Mouse (Mus musculus) C2C12 (cell line): ENCODE results near the gene Hnrnpa3. TPM values are rescaled to one million over a fixed set of nuclear protein-coding genes. Genes with fewer than 3 reads are reported as not detected.

ENCODE experiments used
- H3K27me3 ChIP-seq: one replicate; pipeline ENCODE4 v1.6.1; 2011; ENCODE audit not compliant: control insufficient read depth, insufficient read depth, insufficient read length
- H3K36me3 ChIP-seq: one replicate; pipeline ENCODE4 v1.6.1; 2011; ENCODE audit not compliant: control insufficient read depth, insufficient read depth
- H3K4me3 ChIP-seq: one replicate; pipeline ENCODE4 v1.5.1; 2011; ENCODE audit warnings: mild to moderate bottlenecking, control low read depth; ENCODE audit not compliant: poor library complexity, insufficient read depth, severe bottlenecking
- H3K79me2 ChIP-seq: one replicate; pipeline ENCODE4 v1.6.1; 2011; ENCODE audit not compliant: control insufficient read depth, insufficient read depth
- H3K79me3 ChIP-seq: one replicate; pipeline ENCODE4 v1.6.1; 2011; ENCODE audit warnings: low read depth, control low read depth
- H3ac ChIP-seq: one replicate; pipeline ENCODE3; 2011; ENCODE audit warnings: low read depth; ENCODE audit not compliant: control insufficient read depth, insufficient read length
- CEBPB ChIP-seq: IDR thresholded peaks from one replicate; pipeline ENCODE4 v1.6.1; 2011; ENCODE audit warnings: low read depth, mild to moderate bottlenecking, control low read depth, moderate library complexity
- CTCF ChIP-seq: IDR thresholded peaks from one replicate; pipeline ENCODE4 v1.5.1; 2011; ENCODE audit not compliant: control insufficient read depth, insufficient read depth, insufficient read length
- FOSL1 ChIP-seq: IDR thresholded peaks from one replicate; pipeline ENCODE4 v1.8.0; 2011; ENCODE audit warnings: mild to moderate bottlenecking, low read length; ENCODE audit not compliant: poor library complexity, insufficient read depth, severe bottlenecking
- MAX ChIP-seq: IDR thresholded peaks from one replicate; pipeline ENCODE4 v1.6.1; 2011; ENCODE audit warnings: mild to moderate bottlenecking, control low read depth
- MYOD1 ChIP-seq: IDR thresholded peaks from one replicate; pipeline ENCODE4 v1.6.1; 2011; ENCODE audit warnings: low read depth; ENCODE audit not compliant: control insufficient read depth, insufficient read length
- MYOG ChIP-seq: IDR thresholded peaks from one replicate; pipeline ENCODE4 v1.6.1; 2011; ENCODE audit not compliant: control insufficient read depth, insufficient read length; ENCODE audit errors: extremely low read depth
- USF1 ChIP-seq: IDR thresholded peaks from one replicate; pipeline ENCODE4 v1.6.1; 2011; ENCODE audit warnings: low read depth, mild to moderate bottlenecking, control low read depth, moderate library complexity
- polyA plus RNA-seq: library from polyadenylated mRNA; unstranded; fragments of >200 nt; fragmentation: generic; extraction: Trizol; gene quantifications from one replicate; pipeline ENCODE4 v1.2.1, GENCODE M21; 2012; ENCODE audit warnings: missing spikeins

Hnrnpa3 gene
- polyA plus RNA-seq, 1 experiment: 341 TPM

DNA sequence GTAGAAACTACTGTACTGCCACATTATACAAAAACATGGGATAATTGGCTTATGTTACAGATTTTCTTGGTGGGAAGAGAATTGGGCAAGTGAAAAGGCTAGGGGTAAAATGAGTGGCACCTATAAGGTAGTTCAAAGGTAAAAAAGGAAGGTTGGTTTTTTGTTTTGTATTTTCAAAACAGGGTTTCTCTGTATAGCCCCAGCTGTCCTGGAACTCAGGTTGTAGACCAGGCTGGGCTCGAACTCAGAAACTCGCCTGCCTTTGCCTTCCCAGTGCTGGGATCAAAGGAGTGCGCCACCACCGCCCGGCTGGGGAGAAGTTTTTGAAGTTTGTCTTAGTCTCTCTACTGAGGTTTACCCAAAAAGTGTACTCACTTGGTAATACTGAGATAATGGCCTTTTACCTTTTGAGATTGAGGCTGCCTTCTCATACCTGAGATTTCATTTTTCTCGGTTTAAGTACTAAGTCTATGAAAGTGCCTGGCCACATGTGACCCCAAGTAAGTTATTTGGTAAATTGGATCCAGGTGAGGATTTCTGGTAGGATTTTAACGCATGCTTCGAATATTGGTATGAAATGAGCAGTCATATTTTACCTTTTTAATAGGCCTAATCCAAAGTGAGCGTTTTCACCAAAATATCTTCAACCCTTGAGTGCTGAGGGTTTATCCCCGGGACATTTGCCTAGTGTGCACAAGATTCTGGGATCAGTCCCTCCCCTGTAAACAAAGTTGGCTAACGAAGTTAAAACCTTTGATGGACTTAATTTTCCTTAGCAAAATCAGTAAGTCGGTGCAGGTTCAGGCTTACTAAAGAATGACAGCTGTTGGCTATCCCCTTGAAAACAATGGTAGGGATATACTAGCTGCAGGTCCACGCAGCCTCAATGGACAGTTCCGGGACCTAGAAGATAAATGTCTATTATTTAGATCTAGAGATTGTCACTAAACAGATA lies 10.7 kb downstream of the Hnrnpa3 start:
- H3K27me3 ChIP-seq: no peaks in the 10 kb centered on the region
- TF ChIP-seq CTCF: no peak
- no peak for TF ChIP-seq CEBPB
- TF ChIP-seq FOSL1: no peak
- TF ChIP-seq MAX: no peak
- no peak for TF ChIP-seq MYOD1
- TF ChIP-seq USF1: no peak
- no peak for TF ChIP-seq MYOG
- H3K4me3 ChIP-seq: no peak overlapping the region
- peaks cover 5% of the 10 kb centered on the region for H3K79me3 ChIP-seq
- no peak overlapping the region for H3ac ChIP-seq
- peaks cover 7% of the 10 kb centered on the region for H3K79me2 ChIP-seq
- H3K36me3 ChIP-seq: peaks cover 16% of the 10 kb centered on the region

GRCm38 (mm10) chr2:75670446-75671336 lies 11.6 kb downstream of the Hnrnpa3 start:
- Histone ChIP-seq H3K36me3 (peaks cover 21% of the 10 kb centered on the region), H3ac (no peak overlapping the region), H3K27me3 (no peaks in the 10 kb centered on the region), H3K79me3 (peaks cover 2% of the 10 kb centered on the region), H3K4me3 (no peak overlapping the region), H3K79me2 (peaks cover 4% of the 10 kb centered on the region)
- TF ChIP-seq MAX (no peak), MYOG (no peak), CTCF (no peak), FOSL1 (no peak), MYOD1 (no peak), CEBPB (no peak), USF1 (no peak)

DNA sequence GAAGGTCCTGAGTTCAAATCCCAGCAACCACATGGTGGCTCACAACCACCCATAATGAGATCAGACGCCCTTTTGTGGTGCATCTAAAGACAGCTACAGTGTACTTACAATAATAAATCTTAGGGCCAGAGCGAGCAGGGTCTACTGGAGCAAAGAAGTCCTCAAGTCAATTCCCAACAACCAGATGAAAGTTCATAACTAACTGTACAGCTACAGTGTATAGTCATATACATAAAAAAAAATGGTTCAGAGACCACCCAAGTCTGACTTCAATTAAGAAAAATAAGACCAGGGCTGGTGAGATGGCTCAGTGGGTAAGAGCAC lies 12.2 kb downstream of the Hnrnpa3 start:
- Histone ChIP-seq H3K79me2 (peaks cover under 1% of the 10 kb centered on the region), H3K4me3 (no peak overlapping the region), H3K79me3 (no peaks in the 10 kb centered on the region), H3K27me3 (no peaks in the 10 kb centered on the region), H3ac (no peak overlapping the region), H3K36me3 (peaks cover 27% of the 10 kb centered on the region)
- TF ChIP-seq FOSL1 (no peak), USF1 (no peak), MYOD1 (no peak), CTCF (no peak)

DNA sequence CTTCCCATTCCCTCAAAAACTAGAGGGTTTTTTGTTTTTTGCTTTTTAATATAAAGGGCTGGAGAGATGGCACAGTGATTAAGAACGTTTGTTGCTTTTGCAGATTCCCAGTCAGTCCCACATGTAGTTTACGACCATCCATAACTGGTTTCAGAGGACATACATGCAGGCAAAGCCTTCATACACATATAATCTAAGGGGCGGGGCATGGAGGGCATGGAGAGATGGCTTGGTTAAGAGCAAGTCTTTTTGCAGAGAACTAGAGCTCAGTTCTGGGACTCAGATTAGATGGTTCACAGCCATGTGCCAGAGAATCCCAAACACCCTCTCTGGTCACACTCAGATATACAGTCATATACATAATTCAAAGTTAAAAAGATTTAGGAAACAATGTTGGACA lies 13.5 kb downstream of the Hnrnpa3 start:
- TF ChIP-seq MYOG (no peak), FOSL1 (no peak), USF1 (no peak), MAX (no peak), CTCF (no peak), CEBPB (no peak), MYOD1 (no peak)
- H3ac ChIP-seq: no peak overlapping the region
- H3K27me3 ChIP-seq: no peaks in the 10 kb centered on the region
- H3K4me3 ChIP-seq: no peak overlapping the region
- H3K36me3 ChIP-seq: peaks cover 39% of the 10 kb centered on the region
- H3K79me2 ChIP-seq: no peaks in the 10 kb centered on the region
- H3K79me3 ChIP-seq: no peaks in the 10 kb centered on the region

DNA sequence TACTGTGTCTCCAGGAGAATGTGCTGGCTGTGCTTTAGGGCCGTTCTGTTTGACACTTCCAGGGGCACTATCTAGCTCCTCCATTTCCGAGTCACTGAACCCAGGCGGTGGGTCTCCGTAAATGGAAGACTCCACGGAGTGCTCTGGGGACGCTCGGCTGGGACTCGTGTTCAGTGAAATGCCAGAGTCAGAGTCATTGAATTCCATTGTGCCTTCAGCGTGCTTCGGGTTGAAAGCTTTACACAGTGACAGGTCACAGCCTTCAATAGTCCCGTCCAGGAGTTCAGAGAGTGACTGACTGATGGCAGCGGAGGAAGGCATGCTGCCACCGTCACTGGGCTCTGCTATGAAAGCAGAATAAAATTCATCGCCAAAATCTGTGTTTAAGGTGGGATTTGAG lies 17.5 kb downstream of the Hnrnpa3 start:
- no peak overlapping the region for H3ac ChIP-seq
- no peak overlapping the region for H3K4me3 ChIP-seq
- H3K79me2 ChIP-seq: peaks cover 28% of the 10 kb centered on the region
- no peaks in the 10 kb centered on the region for H3K27me3 ChIP-seq
- peaks cover 16% of the 10 kb centered on the region for H3K79me3 ChIP-seq
- peaks cover 70% of the 10 kb centered on the region for H3K36me3 ChIP-seq
- TF ChIP-seq MYOG (no peak), USF1 (no peak), MYOD1 (no peak), CTCF (no peak), MAX (no peak), FOSL1 (no peak), CEBPB (no peak)
